Mouse (Mus musculus): ENCODE results near the gene Cort.
"Not testable (repeated sequence)": the region's sequence is repeated elsewhere in the genome, so short reads cannot be mapped to it uniquely, and the experiment has no call there.

Gene Cort

GRCm38 (mm10) chr4:149147528-149147927 is 21.0 kb upstream of the Cort start:
- DNase-seq (ENCODE audit: low spot score in 2 of 2): no peak

GRCm38 (mm10) chr4:149145151-149145550 is 18.6 kb upstream of the Cort start:
- DNase-seq (ENCODE audit: low spot score in 2 of 2): no peak

GRCm38 (mm10) chr4:149144459-149144858 is 17.9 kb upstream of the Cort start:
- DNase-seq (ENCODE audit: low spot score in 2 of 2): peak; percentile 84 to 89

GRCm38 (mm10) chr4:149143594-149143993 is 17.0 kb upstream of the Cort start:
- DNase-seq (ENCODE audit: low spot score in 2 of 2): no peak

- no peak for DNase-seq (ENCODE audit: low spot score in 2 of 2)
Measured at GRCm38 (mm10) chr4:149138515-149138914, 12.0 kb upstream of the Cort start.

- DNase-seq (ENCODE audit: low spot score in 2 of 2): peak; percentile 93 to 95
Measured at GRCm38 (mm10) chr4:149136982-149137770, 10.6 kb upstream of the Cort start, which contains the start of gene Cenps. Cenps (minus strand) TSS chr4:149137629.

GRCm38 (mm10) chr4:149136116-149136850 is 9.7 kb upstream of the Cort start:
- DNase-seq (ENCODE audit: low spot score in 2 of 2): no peak

- DNase-seq (ENCODE audit: low spot score in 2 of 2): no peak
Measured at GRCm38 (mm10) chr4:149133395-149133794, 6.8 kb upstream of the Cort start.

GRCm38 (mm10) chr4:149131789-149132565 is 5.4 kb upstream of the Cort start:
- no peak for DNase-seq (ENCODE audit: low spot score in 2 of 2)

- DNase-seq (ENCODE audit: low spot score in 2 of 2): no peak
Measured at GRCm38 (mm10) chr4:149131021-149131752, 4.6 kb upstream of the Cort start.

- DNase-seq (ENCODE audit: low spot score in 2 of 2): no peak
Measured at GRCm38 (mm10) chr4:149128467-149128866, 1.9 kb upstream of the Cort start.

GRCm38 (mm10) chr4:149126115-149126509 is 451 bp downstream of the Cort start:
- no peak for DNase-seq (ENCODE audit: low spot score in 2 of 2)

- no peak for DNase-seq (ENCODE audit: low spot score in 2 of 2)
Measured at GRCm38 (mm10) chr4:149125341-149126114, 1.0 kb downstream of the Cort start.

- DNase-seq (ENCODE audit: low spot score in 2 of 2): no peak
Measured at GRCm38 (mm10) chr4:149123432-149123831, 3.1 kb downstream of the Cort start.

- DNase-seq (ENCODE audit: low spot score in 2 of 2): not testable (repeated sequence)
Measured at GRCm38 (mm10) chr4:149119978-149120562, 6.5 kb downstream of the Cort start.

GRCm38 (mm10) chr4:149103875-149104561 is 22.5 kb downstream of the Cort start, which contains the start of gene Dffa:
Dffa (plus strand) TSS chr4:149104146.
- peak; percentile 96 to 97 for DNase-seq (ENCODE audit: low spot score in 2 of 2)

- DNase-seq (ENCODE audit: low spot score in 2 of 2): no peak
Measured at GRCm38 (mm10) chr4:149101456-149101855, 25.1 kb downstream of the Cort start.

GRCm38 (mm10) chr4:149100449-149100848 is 26.1 kb downstream of the Cort start:
- DNase-seq (ENCODE audit: low spot score in 2 of 2): not testable (repeated sequence)

- DNase-seq (ENCODE audit: low spot score in 2 of 2): peak; percentile 95
Measured at GRCm38 (mm10) chr4:149099369-149100017, 27.1 kb downstream of the Cort start, which contains the start of gene Pex14. Pex14 (minus strand) TSS chr4:149099876.
